Mouse (Mus musculus): Measurements from ENCODE around the gene Ppp1r26. TPM values are rescaled to one million over a fixed set of nuclear protein-coding genes. Genes with fewer than 3 reads are reported as not detected.
A peak's percentile ranks its signal among the peaks of the same experiment; 100 is the strongest.
"Not testable (repeated sequence)": the region's sequence is repeated elsewhere in the genome, so short reads cannot be mapped to it uniquely, and the experiment has no call there.

Ppp1r26 gene
- total RNA-seq, 2 experiments from 2014 or later: not detected

- ATAC-seq (replicated peaks; ENCODE audit: low FRiP score, poor library complexity, severe bottlenecking): no peak
Observed at GRCm38 (mm10) chr2:28435401-28435800, 11.2 kb upstream of the Ppp1r26 start.

GRCm38 (mm10) chr2:28440842-28441241 lies 5.8 kb upstream of the Ppp1r26 start:
- no peak for ATAC-seq (replicated peaks; ENCODE audit: low FRiP score, poor library complexity, severe bottlenecking)

GRCm38 (mm10) chr2:28445082-28445481 lies 1.5 kb upstream of the Ppp1r26 start:
- no peak for ATAC-seq (replicated peaks; ENCODE audit: low FRiP score, poor library complexity, severe bottlenecking)

DNA sequence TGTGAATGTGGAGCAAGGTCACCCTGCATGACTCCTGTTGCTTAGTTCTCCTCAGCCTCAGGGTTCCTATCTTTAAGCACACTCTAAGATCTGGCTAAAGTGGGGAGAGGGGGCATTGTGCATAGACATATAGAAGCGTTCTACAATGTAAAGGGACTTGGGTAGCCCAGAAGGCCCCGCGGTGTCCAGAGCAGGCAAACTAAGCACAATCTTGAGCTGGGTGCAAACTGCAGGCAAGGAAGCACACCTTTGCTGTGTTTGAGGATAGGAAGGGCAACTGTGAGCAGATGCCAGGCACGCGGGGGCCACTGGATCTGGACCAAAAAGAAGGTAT lies 452 bp upstream of the Ppp1r26 start:
- no peak for ATAC-seq (replicated peaks; ENCODE audit: low FRiP score, poor library complexity, severe bottlenecking)

DNA sequence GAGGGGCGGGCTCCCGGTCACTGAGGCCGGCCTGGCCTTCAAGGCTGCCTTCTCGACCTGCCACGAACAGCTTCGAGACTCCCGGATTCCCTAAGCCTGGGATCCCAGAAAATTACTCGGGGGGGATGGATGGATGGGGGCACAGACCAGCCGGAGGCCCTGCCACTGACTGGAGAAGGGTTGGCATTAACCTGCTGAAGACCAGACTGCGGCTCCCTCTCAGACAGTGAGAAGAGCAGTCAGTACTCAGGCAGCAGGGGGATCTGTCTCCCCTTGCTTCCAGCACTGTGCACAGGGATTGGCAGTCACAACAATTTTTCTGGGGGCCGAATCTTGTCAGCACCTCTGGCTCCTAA lies 693 bp downstream of the Ppp1r26 start:
- no peak for ATAC-seq (replicated peaks; ENCODE audit: low FRiP score, poor library complexity, severe bottlenecking)

DNA sequence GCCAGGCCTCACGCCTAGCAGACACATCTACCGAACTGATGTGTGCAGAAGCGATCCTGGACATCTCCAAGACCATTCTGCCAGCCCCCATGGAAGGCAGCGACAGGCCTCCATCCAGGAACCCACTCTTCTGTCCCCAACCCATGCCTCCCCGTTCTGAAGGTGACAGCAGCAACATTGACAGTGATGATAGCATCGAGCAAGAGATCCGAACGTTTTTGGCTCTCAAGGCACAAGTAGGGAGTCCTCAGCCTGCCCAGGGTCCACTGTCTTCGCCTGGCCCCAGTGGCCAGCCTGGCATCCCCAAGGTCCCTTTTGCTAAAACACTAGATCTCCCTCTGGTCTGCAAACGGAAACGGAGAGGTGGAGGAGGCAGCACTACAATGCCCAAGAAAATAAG lies 5.1 kb downstream of the Ppp1r26 start:
- ATAC-seq (replicated peaks; ENCODE audit: low FRiP score, poor library complexity, severe bottlenecking): no peak

DNA sequence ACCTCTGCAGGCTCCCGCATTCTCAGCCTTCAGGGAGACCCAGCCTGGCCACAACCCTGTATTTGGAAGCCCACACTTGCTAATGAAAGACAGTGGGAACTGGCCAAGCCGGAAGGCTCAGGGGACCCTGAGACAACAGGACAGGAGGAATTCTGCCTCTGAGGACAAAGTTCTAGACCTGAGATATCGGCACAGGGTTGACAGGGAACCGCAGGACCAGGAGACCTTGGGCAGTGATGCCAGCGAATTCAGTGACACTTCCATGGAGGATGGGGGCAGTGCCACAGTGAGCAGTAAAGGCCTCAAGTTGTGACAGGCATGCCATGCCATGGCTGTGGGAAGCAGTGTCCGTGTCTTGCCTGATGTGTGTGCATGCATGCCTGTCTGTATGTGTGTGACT lies 6.9 kb downstream of the Ppp1r26 start:
- ATAC-seq (replicated peaks; ENCODE audit: low FRiP score, poor library complexity, severe bottlenecking): no peak

DNA sequence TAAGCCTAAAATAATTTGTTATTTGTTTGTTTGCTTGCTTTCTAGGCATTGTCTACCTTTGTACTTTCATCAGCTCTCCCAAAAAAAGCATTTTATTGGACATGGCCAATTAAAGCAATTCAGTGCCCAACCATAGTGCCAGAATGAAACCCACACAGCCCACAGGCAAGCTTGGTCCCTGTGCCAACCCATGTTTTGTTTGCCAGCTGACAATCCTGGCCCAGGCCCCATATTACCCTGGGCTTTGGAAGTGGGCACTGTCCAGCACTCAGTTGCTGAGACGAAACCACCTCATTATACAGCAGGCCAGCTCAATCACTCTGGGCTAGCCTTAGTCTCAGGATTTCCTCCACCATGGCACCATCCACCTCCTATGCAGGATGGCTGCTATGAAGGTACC lies 10.0 kb downstream of the Ppp1r26 start:
- no peak for ATAC-seq (replicated peaks; ENCODE audit: low FRiP score, poor library complexity, severe bottlenecking)

GRCm38 (mm10) chr2:28463919-28464318 lies 17.3 kb downstream of the Ppp1r26 start:
- peak; percentile 71; the same call in 1 of the 2 replicates for ATAC-seq (replicated peaks; ENCODE audit: low FRiP score, poor library complexity, severe bottlenecking)

- no peak for ATAC-seq (replicated peaks; ENCODE audit: low FRiP score, poor library complexity, severe bottlenecking)
Observed at GRCm38 (mm10) chr2:28464919-28465318, 18.3 kb downstream of the Ppp1r26 start.

- ATAC-seq (replicated peaks; ENCODE audit: low FRiP score, poor library complexity, severe bottlenecking): no peak
Observed at GRCm38 (mm10) chr2:28465836-28466518, 19.4 kb downstream of the Ppp1r26 start, which contains the start of gene 1700007K13Rik. TSS of gene 1700007K13Rik (minus strand) at chr2:28466332.

DNA sequence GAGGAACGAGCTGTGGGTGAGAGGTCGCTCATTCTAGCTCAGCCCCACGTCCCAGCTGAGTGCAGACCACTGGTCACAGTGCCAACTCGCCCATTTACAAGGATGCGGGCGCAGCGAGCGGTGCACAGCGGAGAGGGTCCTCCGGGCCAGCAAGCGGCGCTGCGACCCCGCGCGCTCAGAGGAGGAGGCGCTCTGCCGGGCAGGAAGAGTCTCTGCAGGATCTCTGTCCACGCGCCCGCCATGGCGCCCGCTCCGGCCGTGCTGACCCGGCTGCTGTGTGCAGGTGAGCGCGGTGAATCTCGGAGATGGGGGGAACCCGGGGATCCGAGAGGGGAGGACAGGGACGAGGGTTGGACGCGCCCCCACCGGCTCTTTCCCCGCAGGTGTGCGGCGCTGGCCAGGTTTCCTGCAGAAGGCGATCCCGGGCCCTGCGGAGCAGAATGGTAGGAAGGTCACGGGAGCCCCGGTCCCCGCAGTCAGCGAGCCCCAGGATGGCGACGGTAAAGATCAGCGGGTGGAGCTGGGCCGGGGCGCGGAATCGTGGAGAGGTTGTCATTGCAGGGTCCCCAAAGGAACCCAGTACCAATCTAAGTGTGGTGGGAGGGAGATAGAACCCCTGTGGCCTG lies 21.4 kb downstream of the Ppp1r26 start, which contains the start of gene Mrps2:
TSS of gene Mrps2 (plus strand) at position 207 of the 626 bp plus-strand sequence.
- ATAC-seq (replicated peaks; ENCODE audit: low FRiP score, poor library complexity, severe bottlenecking): 0 out of 2 replicates have a peak, but pooled peaks have one; percentile 51

- no peak for ATAC-seq (replicated peaks; ENCODE audit: low FRiP score, poor library complexity, severe bottlenecking)
Observed at GRCm38 (mm10) chr2:28468486-28469225, 22.1 kb downstream of the Ppp1r26 start.

- ATAC-seq (replicated peaks; ENCODE audit: low FRiP score, poor library complexity, severe bottlenecking): no peak
Observed at GRCm38 (mm10) chr2:28469461-28469860, 22.9 kb downstream of the Ppp1r26 start.

- no peak for ATAC-seq (replicated peaks; ENCODE audit: low FRiP score, poor library complexity, severe bottlenecking)
Observed at GRCm38 (mm10) chr2:28470591-28470990, 24.0 kb downstream of the Ppp1r26 start.

DNA sequence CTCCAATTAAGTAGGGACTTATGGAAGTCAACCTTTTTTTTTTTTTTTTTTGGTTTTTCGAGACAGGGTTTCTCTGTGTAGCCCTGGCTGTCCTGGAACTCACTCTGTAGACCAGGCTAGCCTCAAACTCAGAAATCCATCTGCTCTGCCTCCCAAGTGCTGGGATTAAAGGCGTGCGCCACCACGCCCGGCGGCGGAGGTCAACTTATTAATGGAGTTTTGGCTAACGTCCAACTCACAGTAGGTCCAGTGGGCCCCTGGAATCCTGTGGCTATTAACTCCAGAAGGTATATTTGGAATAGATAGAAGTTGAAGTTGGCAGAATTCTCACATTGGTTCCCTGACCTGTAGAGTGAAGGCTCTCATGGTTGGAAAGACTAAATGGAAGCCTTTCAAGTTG lies 25.4 kb downstream of the Ppp1r26 start:
- not testable (repeated sequence) for ATAC-seq (replicated peaks; ENCODE audit: low FRiP score, poor library complexity, severe bottlenecking)

DNA sequence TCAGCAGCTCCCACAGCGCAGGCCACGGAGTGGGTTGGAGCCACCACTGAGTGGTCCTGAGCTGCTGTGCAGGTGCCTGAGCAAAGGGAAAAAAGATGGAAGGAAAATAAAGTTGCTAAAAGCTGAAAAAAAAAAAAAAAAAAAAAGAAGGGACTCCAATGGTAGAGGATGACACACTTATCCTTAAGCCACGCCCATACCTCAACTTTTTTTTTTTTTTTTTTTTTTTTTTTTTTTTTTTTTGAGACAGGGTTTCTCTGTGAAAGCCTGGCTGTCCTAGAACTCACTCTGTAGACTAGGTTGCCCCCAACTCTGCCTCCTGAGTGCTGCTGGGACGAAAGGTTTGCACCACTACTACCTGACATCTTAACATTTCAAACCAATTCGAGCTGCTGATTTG lies 31.4 kb downstream of the Ppp1r26 start:
- ATAC-seq (replicated peaks; ENCODE audit: low FRiP score, poor library complexity, severe bottlenecking): not testable (repeated sequence)

DNA sequence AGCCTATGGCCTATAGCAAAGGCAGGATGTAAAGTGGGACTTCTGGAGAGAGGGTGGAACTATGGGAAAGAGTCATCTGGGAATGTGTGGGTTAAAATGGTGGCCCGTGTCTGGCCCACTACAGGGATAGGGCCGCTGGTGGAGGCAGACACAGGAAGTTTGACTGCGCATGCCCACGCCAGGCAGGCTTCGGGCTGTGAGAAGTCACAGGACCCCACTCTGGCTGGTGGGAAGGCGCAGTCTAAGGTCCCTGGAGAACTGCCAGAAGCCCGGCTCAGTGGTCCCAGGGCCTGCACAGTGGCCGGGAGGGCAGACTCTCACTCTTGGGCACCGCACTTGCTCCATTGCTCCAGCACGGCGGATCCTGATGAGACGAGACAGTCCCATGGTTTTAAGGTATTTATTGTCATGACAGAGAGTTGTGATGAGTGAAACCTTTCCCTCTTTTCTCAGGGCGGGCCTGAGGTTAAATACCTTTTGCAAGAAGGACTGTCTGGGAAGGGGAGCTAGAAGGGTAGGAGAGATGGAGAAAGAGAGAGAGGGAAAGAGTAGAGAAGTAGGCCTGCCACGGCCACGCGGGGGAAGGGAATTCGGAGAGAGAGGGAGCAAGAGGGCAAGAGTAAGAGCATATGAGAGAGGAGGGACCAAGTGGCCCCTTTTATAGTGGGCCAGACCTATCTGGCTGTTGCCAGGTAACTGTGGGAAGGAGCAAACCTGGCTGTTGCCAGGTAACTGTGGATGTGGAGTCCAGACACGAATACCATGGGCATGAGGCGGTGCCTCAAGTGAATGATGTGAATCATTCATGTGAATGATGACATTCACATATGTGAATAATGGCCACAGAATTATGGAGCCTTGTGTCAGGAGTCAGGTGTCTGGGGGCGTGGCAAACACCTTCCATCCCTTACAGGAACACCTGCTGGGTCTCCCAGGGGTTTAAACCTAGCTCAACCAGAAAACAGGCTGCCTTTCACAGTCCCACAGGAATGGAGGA lies 32.9 kb downstream of the Ppp1r26 start:
- no peak for ATAC-seq (replicated peaks; ENCODE audit: low FRiP score, poor library complexity, severe bottlenecking)

DNA sequence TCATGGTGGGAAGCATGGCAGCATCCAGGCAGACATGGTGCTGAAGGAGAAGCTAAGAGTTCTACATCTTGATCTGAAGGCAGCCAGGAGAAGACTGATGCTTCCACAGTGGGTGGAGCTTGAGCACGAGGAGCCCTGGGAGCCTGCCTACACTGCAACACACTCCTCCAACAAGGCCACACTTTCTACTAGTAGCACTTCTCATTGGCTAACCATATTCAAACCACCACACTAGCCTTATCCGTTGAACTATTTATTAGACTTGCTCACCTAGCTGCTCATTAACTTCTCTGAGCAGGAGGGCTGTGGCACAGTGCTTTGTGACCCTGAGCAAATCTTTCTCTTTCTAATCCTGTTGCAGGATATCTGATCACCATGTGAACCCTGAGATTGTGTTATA lies 37.3 kb downstream of the Ppp1r26 start:
- no peak for ATAC-seq (replicated peaks; ENCODE audit: low FRiP score, poor library complexity, severe bottlenecking)

DNA sequence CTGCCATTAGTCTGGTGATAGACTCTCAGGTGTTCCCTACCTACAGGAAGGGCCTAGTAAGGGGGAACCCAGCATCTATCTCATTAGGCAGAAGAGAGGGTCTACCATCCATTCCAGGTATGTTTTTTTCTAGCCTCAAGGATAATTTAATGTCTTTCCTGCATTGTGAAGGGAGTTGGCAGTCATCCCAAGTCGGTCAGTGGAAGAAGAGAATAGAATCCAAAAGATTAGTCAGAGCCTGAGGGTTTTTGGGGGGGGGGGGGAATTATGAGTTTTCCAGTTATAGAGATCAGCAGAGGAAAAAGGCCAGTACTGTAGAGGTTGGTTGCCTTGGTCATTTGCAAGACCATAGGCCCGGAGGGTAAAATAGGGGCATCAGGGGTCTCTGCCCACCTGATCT lies 47.9 kb downstream of the Ppp1r26 start:
- no peak for ATAC-seq (replicated peaks; ENCODE audit: low FRiP score, poor library complexity, severe bottlenecking)

All from erythroblast, adult 5-6 weeks (primary cell).